Comparison of ENCODE assay signal across 31 mouse cellular contexts in the genomic region with DNA sequence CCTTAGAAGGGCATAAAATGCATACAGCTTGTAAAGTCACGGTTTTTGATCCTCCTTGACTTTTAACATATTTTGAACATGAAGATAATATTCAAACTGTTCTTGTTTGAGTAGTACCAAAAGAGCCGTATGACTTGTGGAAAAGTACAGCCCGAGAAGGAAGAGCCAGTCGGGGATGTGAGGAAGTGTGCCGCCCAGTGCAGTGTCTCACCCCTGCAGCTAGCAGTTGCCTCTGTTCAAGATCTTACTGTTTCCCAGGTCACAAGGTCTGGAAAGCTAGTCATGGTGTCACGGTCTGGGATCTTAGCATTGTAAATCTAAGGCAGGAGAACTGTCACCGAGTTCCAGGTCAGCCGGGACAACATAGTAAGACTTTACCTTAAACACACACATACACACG. TPM values are rescaled to one million over a fixed set of nuclear protein-coding genes. Genes with fewer than 3 reads are reported as not detected.
DNase-seq lines count a peak whose midpoint lies in the region; ATAC-seq and TF ChIP-seq lines count a peak whose summit lies in the region.
"Had no signal": no experiment of that assay in that cellular context is flagged by ENCODE, and none has a peak within 500 bp of the region (broad histone marks: within the 10 kb centered on the region; RNA-seq: fewer than 3 reads in every experiment).

No protein-coding gene starts in this region.

- no peak overlapping the region for H3K27ac ChIP-seq in kidney, embryonic 15.5 days
- no peak overlapping the region; the same call in 1 of the 2 replicates for H3K27ac ChIP-seq in cerebellum, adult 2 months (ENCODE audit: insufficient read depth, low read length)
- H3K27ac ChIP-seq: embryonic facial prominence, embryonic 12.5 days; heart, embryonic 10.5 days; hindbrain, embryonic 13.5 days; liver, embryonic 12.5 days; midbrain, embryonic 13.5 days; neural tube, embryonic 13.5 days; stomach, embryonic 15.5 days had no signal

- 48% methylated on average over 9 of the region's 9 CpGs for WGBS in kidney, embryonic 15.5 days
- WGBS in cerebellum, adult 2 months: 79% methylated on average over 9 of the region's 9 CpGs

- no peak overlapping the region for H3K4me2 ChIP-seq in kidney, embryonic 15.5 days
- H3K4me2 ChIP-seq: embryonic facial prominence, embryonic 12.5 days; hindbrain, embryonic 13.5 days; liver, embryonic 12.5 days; midbrain, embryonic 13.5 days; neural tube, embryonic 13.5 days; stomach, embryonic 15.5 days had no signal

- H3K9me3 ChIP-seq in kidney, embryonic 15.5 days (replicated peaks): no peaks in the 10 kb centered on the region
- H3K9me3 ChIP-seq: embryonic facial prominence, embryonic 12.5 days; heart, embryonic 10.5 days; hindbrain, embryonic 13.5 days; liver, embryonic 12.5 days; midbrain, embryonic 13.5 days; neural tube, embryonic 13.5 days; stomach, embryonic 15.5 days had no signal

- TF ChIP-seq CTCF in cerebellum, adult 2 months (IDR thresholded peaks at IDR 0.05; ENCODE audit: borderline replicate concordance, insufficient read depth, low read depth, low read length): no peak

- no peak for DNase-seq in frontal cortex, postnatal 14 days (ENCODE audit: low spot score in 2 of 2)
- peak; percentile 22 for DNase-seq in kidney, adult 18-20 months
- peak; percentile 46 for DNase-seq in kidney, adult 9 months
- DNase-seq in kidney, postnatal 25 days: peak; percentile 41 to 66
- DNase-seq in c-Kit-positive CD71-positive TER-119-positive erythroid progenitor cells, embryonic 14.5 days (ENCODE audit: low spot score): no peak
- no peak for DNase-seq in cerebellum, adult 2 months
- DNase-seq: adrenal gland, postnatal 10 days; cerebellum, adult 9-11 months; embryo, embryonic 11 days; heart, postnatal 4 days; layer of hippocampus, postnatal 36 days; left cerebral cortex, postnatal 4 days; lung, adult 18-20 months; lung, postnatal 4 days had no signal

- no peak overlapping the region for H3K9ac ChIP-seq in kidney, embryonic 15.5 days
- H3K9ac ChIP-seq: embryonic facial prominence, embryonic 12.5 days; hindbrain, embryonic 13.5 days; liver, embryonic 12.5 days; midbrain, embryonic 13.5 days; neural tube, embryonic 13.5 days; stomach, embryonic 15.5 days had no signal

- TF ChIP-seq POLR2A in cerebellum, adult 2 months (IDR thresholded peaks at IDR 0.05; ENCODE audit: borderline replicate concordance, insufficient read depth, low read length): no peak

- H3K36me3 ChIP-seq in kidney, embryonic 15.5 days: peaks cover 50% of the 10 kb centered on the region

- H3K4me1 ChIP-seq in kidney, embryonic 15.5 days: no peaks in the 10 kb centered on the region
- H3K4me1 ChIP-seq in cerebellum, adult 2 months (ENCODE audit: control insufficient read depth, insufficient read depth, low read length): peaks cover 12% of the 10 kb centered on the region
- H3K4me1 ChIP-seq: embryonic facial prominence, embryonic 12.5 days; midbrain, embryonic 13.5 days; stomach, embryonic 15.5 days had no signal

- H3K4me3 ChIP-seq in kidney, embryonic 15.5 days (replicated peaks): no peak overlapping the region
- no peak overlapping the region for H3K4me3 ChIP-seq in cerebellum, adult 2 months (replicated peaks; ENCODE audit: insufficient read depth, low read depth, low read length)
- H3K4me3 ChIP-seq: embryonic facial prominence, embryonic 12.5 days; heart, embryonic 10.5 days; hindbrain, embryonic 13.5 days; liver, embryonic 12.5 days; midbrain, embryonic 13.5 days; neural tube, embryonic 13.5 days; stomach, embryonic 15.5 days had no signal

- no peaks in the 10 kb centered on the region for H3K27me3 ChIP-seq in kidney, embryonic 15.5 days
- H3K27me3 ChIP-seq in cerebellum, adult 2 months (ENCODE audit: control insufficient read depth, insufficient read depth, low read length): no peaks in the 10 kb centered on the region
- H3K27me3 ChIP-seq: embryonic facial prominence, embryonic 12.5 days; hindbrain, embryonic 13.5 days; liver, embryonic 12.5 days; midbrain, embryonic 13.5 days; neural tube, embryonic 13.5 days; stomach, embryonic 15.5 days had no signal

- peak; percentile 55 for ATAC-seq in frontal cortex, adult (ENCODE audit: low TSS enrichment)
- ATAC-seq in kidney, embryonic 15.5 days (replicated peaks; ENCODE audit: low FRiP score): no peak
- ATAC-seq: CD4-positive, CD25-positive, alpha-beta regulatory T cell, adult 4 months; forebrain, embryonic 14.5 days; intestine, postnatal 0 days; liver, embryonic 12.5 days; lung, postnatal 0 days; midbrain, embryonic 13.5 days had no signal

RNA-seq across cellular contexts. Expression of a gene that starts 19.0 kb away (rescaled TPM):
- polyA plus RNA-seq in kidney, embryonic 15.5 days (2015; fragmentation: Nextera tagmentation; extraction: Ambion mirVana): not detected in 2 replicates
- polyA plus RNA-seq in cerebellum, adult 2 months (2012; rRNA removed): not detected in 2 replicates
- polyA plus RNA-seq: embryonic facial prominence, embryonic 12.5 days; forebrain, embryonic 14.5 days; gonadal fat pad, adult 2 months; heart, embryonic 10.5 days; heart, postnatal 0 days; hindbrain, embryonic 13.5 days; limb, embryonic 14.5 days; liver, embryonic 12.5 days; midbrain, embryonic 13.5 days; neural tube, embryonic 13.5 days; small intestine, adult 2 months; stomach, embryonic 15.5 days had no signal

RNA-seq across cellular contexts. Expression of a gene that starts 31.0 kb away (rescaled TPM):
- polyA plus RNA-seq in kidney, embryonic 15.5 days (2015; fragmentation: Nextera tagmentation; extraction: Ambion mirVana): 37.1 and 44.6 TPM in 2 replicates
- 63.8 and 64.1 TPM in 2 replicates for polyA plus RNA-seq in cerebellum, adult 2 months (2012; rRNA removed)

RNA-seq across cellular contexts. Expression of a gene that starts 32.1 kb away (rescaled TPM):
- 20.8 and 21.5 TPM in 2 replicates for polyA plus RNA-seq in kidney, embryonic 15.5 days (2015; fragmentation: Nextera tagmentation; extraction: Ambion mirVana)
- 35.6 and 37.5 TPM in 2 replicates for polyA plus RNA-seq in cerebellum, adult 2 months (2012; rRNA removed)

Comparison
In these comparisons a context has a peak if more than half of its experiments do, and no peak if none do; other contexts are left out.
1. DNase-seq: peak in kidney, adult 18-20 months (single experiment), kidney, adult 9 months (single experiment) and kidney, postnatal 25 days (2 of 2); none in frontal cortex, postnatal 14 days (0 of 2), c-Kit-positive CD71-positive TER-119-positive erythroid progenitor cells, embryonic 14.5 days (single experiment) and cerebellum, adult 2 months (0 of 2).